Mouse (Mus musculus): ENCODE measurements at regions not wholly inside any gene's neighbourhood (a gene's known extent, or its start where the extent isn't known, plus 50 kb on each side); places are given as distances from the start of the nearest gene placed in this dataset.

DNA sequence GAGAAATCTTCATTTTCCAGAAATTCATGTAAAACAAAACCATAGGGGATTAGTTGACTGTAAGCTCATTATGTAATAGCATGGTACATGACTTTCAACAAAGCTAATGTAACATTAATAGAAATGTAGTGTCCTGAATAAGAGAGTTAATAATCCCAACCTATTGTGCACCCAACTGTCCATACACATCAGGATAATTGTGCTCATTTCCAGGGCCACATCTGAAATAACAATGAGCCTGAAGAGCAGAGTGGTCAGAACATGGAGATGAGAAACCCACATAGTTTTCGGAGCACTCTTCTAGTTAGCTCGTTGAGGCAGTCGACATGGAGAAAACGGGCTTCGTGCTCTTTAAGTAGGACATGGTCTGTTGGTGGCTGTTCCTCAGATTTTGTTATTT lies 138.1 kb downstream of the Gm4791 start:
- H3K4me1 ChIP-seq (ENCODE audit: control insufficient read depth, insufficient read depth, low read length), result no peaks in the 10 kb centered on the region
- no peaks in the 10 kb centered on the region for H3K36me3 ChIP-seq (ENCODE audit: control insufficient read depth, insufficient read depth, low read length)
- WGBS, result 96% methylated on average over 5 of the region's 5 CpGs
- H3K27me3 ChIP-seq (ENCODE audit: control insufficient read depth, insufficient read depth, low read length), result no peaks in the 10 kb centered on the region
- H3K9ac ChIP-seq (replicated peaks; ENCODE audit: low read depth, low read length), result no peak overlapping the region
- no peak overlapping the region for H3K4me2 ChIP-seq (replicated peaks; ENCODE audit: low read depth, low read length)
- no peak overlapping the region for H3K4me3 ChIP-seq (ENCODE audit: low read depth, low read length)
- no peak for ATAC-seq (ENCODE audit: insufficient number of reproducible peaks, insufficient read depth, low FRiP score, low read depth)
- H3K9me3 ChIP-seq (ENCODE audit: control insufficient read depth, low read depth, low read length), result no peaks in the 10 kb centered on the region
- no peak overlapping the region for H3K27ac ChIP-seq (ENCODE audit: low read length)

- 89% methylated on average over 7 of the region's 7 CpGs for WGBS
- Histone ChIP-seq H3K4me3 (ENCODE audit: low read depth, low read length) (no peak overlapping the region), H3K36me3 (ENCODE audit: control insufficient read depth, insufficient read depth, low read length) (no peaks in the 10 kb centered on the region), H3K4me2 (replicated peaks; ENCODE audit: low read depth, low read length) (no peak overlapping the region), H3K4me1 (ENCODE audit: control insufficient read depth, insufficient read depth, low read length) (no peaks in the 10 kb centered on the region), H3K27ac (ENCODE audit: low read length) (no peak overlapping the region), H3K9me3 (ENCODE audit: control insufficient read depth, low read depth, low read length) (no peaks in the 10 kb centered on the region), H3K27me3 (ENCODE audit: control insufficient read depth, insufficient read depth, low read length) (no peaks in the 10 kb centered on the region), H3K9ac (replicated peaks; ENCODE audit: low read depth, low read length) (no peak overlapping the region)
- ATAC-seq (ENCODE audit: insufficient number of reproducible peaks, insufficient read depth, low FRiP score, low read depth), result no peak
Observed at GRCm38 (mm10) chr9:47153471-47153870, 154.9 kb downstream of the Gm4791 start.

DNA sequence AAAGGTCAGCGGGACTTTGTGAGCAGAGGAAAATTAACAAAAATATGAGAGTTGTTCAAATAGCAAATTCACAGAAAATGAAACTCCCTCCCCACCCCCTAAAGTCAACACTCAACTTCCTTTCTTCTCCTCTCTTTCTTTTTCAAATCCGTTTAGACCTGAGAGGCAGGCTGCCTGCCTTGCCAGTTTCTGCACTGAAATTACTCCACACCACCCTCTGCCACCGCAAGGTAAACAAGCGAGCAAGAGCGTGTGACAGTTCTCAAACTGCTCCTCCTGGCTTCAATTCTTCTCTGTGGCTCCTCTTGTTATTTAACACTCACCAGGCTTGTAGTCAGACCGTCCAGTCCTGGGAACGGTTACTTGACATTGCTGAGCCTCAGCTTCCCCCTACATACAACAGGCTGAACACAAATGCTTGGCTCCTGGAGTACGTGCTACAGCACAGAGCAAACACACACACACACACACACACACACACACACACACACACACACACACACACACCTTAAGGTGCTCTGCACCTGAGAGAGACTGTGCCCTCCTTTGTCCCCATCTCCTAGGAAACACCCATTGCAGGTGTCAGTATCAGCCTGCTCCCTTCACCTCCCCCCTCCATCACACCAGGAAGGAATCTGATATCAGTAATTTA lies 167.1 kb downstream of the Gm4791 start:
- 0 out of 2 replicates have a peak overlapping the region, but pooled peaks have one; percentile 15 for H3K4me2 ChIP-seq (replicated peaks; ENCODE audit: low read depth, low read length)

DNA sequence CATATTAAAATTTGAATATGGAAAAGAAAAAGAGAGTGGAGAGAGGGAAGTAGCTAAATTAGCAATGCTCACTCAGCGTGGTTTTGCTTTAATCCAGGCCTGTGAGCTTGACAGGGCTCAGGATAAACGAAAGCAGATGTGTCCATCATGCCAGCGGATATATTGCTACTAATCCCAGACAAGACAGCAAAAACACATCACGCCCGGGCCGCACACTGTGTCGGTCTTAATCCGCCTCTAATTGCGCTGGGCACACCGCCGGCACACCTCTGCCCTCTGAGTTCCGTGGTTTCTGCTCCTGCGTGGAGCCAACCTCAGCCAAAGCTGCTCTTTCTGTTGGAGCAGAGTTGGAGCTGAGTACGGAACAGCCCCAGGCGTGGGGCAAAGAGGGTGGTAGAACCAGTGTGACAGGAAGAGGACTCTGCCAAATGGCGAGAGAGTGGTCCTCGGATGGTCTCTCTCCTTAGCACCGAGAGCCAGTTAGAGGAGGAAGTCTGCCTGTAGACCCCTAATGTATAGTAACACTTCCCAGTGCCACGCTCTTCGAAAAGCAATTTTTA lies 169.2 kb downstream of the Gm4791 start:
- peak overlapping the region; percentile 52; the same call in 1 of the 2 replicates for H3K27ac ChIP-seq (ENCODE audit: low read length)

More for the DNA sequence above, 167.1 kb downstream of the Gm4791 start:
- no peaks in the 10 kb centered on the region for H3K27me3 ChIP-seq (ENCODE audit: control insufficient read depth, insufficient read depth, low read length)
- no peaks in the 10 kb centered on the region for H3K9me3 ChIP-seq (ENCODE audit: control insufficient read depth, low read depth, low read length)
- no peaks in the 10 kb centered on the region for H3K36me3 ChIP-seq (ENCODE audit: control insufficient read depth, insufficient read depth, low read length)
- WGBS, result 23% methylated on average over 8 of the region's 8 CpGs
- peak; percentile 53; the same call in 1 of the 2 replicates for ATAC-seq (ENCODE audit: insufficient number of reproducible peaks, insufficient read depth, low FRiP score, low read depth)
- no peak overlapping the region for H3K9ac ChIP-seq (replicated peaks; ENCODE audit: low read depth, low read length)
- no peak overlapping the region; the same call in 1 of the 2 replicates for H3K27ac ChIP-seq (ENCODE audit: low read length)
- H3K4me3 ChIP-seq (ENCODE audit: low read depth, low read length), result no peak overlapping the region
- H3K4me1 ChIP-seq (ENCODE audit: control insufficient read depth, insufficient read depth, low read length), result no peaks in the 10 kb centered on the region

GRCm38 (mm10) chr9:47176044-47176443 lies 177.5 kb downstream of the Gm4791 start:
- no peak for ATAC-seq (ENCODE audit: insufficient number of reproducible peaks, insufficient read depth, low FRiP score, low read depth)

More for the DNA sequence above, 169.2 kb downstream of the Gm4791 start:
- Histone ChIP-seq H3K4me2 (replicated peaks; ENCODE audit: low read depth, low read length) (no peak overlapping the region), H3K36me3 (ENCODE audit: control insufficient read depth, insufficient read depth, low read length) (no peaks in the 10 kb centered on the region), H3K9me3 (ENCODE audit: control insufficient read depth, low read depth, low read length) (no peaks in the 10 kb centered on the region), H3K4me1 (ENCODE audit: control insufficient read depth, insufficient read depth, low read length) (no peaks in the 10 kb centered on the region), H3K9ac (replicated peaks; ENCODE audit: low read depth, low read length) (no peak overlapping the region), H3K4me3 (ENCODE audit: low read depth, low read length) (no peak overlapping the region), H3K27me3 (ENCODE audit: control insufficient read depth, insufficient read depth, low read length) (no peaks in the 10 kb centered on the region)
- no peak for ATAC-seq (ENCODE audit: insufficient number of reproducible peaks, insufficient read depth, low FRiP score, low read depth)
- WGBS, result 70% methylated on average over 20 of the region's 20 CpGs

DNA sequence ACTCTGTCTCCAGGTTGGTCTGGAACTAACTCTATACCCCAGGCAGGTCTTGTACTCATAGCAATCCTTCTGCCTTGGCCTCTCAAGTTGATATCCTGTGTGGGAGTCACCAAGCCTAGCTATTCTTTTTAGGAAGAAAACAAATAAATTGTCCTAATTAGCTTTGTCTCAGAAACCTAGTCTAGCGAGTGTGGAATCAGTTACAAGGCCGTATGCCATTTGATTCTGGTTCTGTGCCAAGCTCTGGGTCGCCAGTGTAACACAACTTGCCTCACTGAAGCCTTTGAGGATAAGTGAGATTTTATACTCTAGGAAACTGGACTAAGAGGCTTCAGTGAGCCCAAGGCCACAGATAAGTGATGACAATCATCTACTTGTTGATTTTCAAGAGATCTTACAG lies 219.6 kb downstream of the Gm4791 start:
- H3K9ac ChIP-seq (replicated peaks; ENCODE audit: low read depth, low read length), result no peak overlapping the region
- no peaks in the 10 kb centered on the region for H3K27me3 ChIP-seq (ENCODE audit: control insufficient read depth, insufficient read depth, low read length)
- ATAC-seq (ENCODE audit: insufficient number of reproducible peaks, insufficient read depth, low FRiP score, low read depth), result no peak
- no peaks in the 10 kb centered on the region for H3K36me3 ChIP-seq (ENCODE audit: control insufficient read depth, insufficient read depth, low read length)
- H3K27ac ChIP-seq (ENCODE audit: low read length), result no peak overlapping the region
- no peaks in the 10 kb centered on the region for H3K4me1 ChIP-seq (ENCODE audit: control insufficient read depth, insufficient read depth, low read length)
- no peaks in the 10 kb centered on the region for H3K9me3 ChIP-seq (ENCODE audit: control insufficient read depth, low read depth, low read length)
- 68% methylated on average over 3 of the region's 3 CpGs for WGBS
- H3K4me2 ChIP-seq (replicated peaks; ENCODE audit: low read depth, low read length), result no peak overlapping the region
- no peak overlapping the region for H3K4me3 ChIP-seq (ENCODE audit: low read depth, low read length)

More at GRCm38 (mm10) chr9:47176044-47176443, 177.5 kb downstream of the Gm4791 start:
- no peak overlapping the region for H3K4me2 ChIP-seq (replicated peaks; ENCODE audit: low read depth, low read length)
- no peak overlapping the region for H3K27ac ChIP-seq (ENCODE audit: low read length)
- no peaks in the 10 kb centered on the region for H3K9me3 ChIP-seq (ENCODE audit: control insufficient read depth, low read depth, low read length)
- no peak overlapping the region for H3K9ac ChIP-seq (replicated peaks; ENCODE audit: low read depth, low read length)
- no peaks in the 10 kb centered on the region for H3K36me3 ChIP-seq (ENCODE audit: control insufficient read depth, insufficient read depth, low read length)
- H3K4me1 ChIP-seq (ENCODE audit: control insufficient read depth, insufficient read depth, low read length), result no peaks in the 10 kb centered on the region
- H3K27me3 ChIP-seq (ENCODE audit: control insufficient read depth, insufficient read depth, low read length), result no peaks in the 10 kb centered on the region
- H3K4me3 ChIP-seq (ENCODE audit: low read depth, low read length), result no peak overlapping the region
- 86% methylated on average over 4 of the region's 4 CpGs for WGBS

DNA sequence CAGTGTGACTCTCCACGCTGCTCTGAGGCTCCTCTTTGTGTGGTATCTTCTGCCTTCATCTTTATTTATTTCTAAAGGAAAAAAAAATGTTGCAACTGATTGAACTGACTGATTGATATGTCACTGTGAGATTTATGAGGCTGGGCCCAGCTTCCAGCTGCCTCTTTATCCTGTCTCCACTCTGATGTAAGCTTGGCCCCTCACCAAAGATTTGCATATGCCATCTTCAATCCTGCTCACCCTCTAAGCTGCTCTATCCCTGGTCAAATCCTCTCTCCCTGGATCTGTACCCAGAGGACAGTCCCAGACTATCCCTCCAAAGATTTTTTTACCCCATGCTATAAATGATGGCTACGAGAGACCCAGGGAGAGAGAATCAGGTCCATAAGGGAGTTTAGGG lies 225.0 kb downstream of the Gm4791 start:
- Histone ChIP-seq H3K9me3 (ENCODE audit: control insufficient read depth, low read depth, low read length) (no peaks in the 10 kb centered on the region), H3K9ac (replicated peaks; ENCODE audit: low read depth, low read length) (no peak overlapping the region), H3K4me2 (replicated peaks; ENCODE audit: low read depth, low read length) (no peak overlapping the region), H3K4me3 (ENCODE audit: low read depth, low read length) (no peak overlapping the region), H3K36me3 (ENCODE audit: control insufficient read depth, insufficient read depth, low read length) (no peaks in the 10 kb centered on the region), H3K4me1 (ENCODE audit: control insufficient read depth, insufficient read depth, low read length) (no peaks in the 10 kb centered on the region), H3K27ac (ENCODE audit: low read length) (no peak overlapping the region), H3K27me3 (ENCODE audit: control insufficient read depth, insufficient read depth, low read length) (no peaks in the 10 kb centered on the region)
- WGBS, result 62% methylated on average over 2 of the region's 2 CpGs
- no peak for ATAC-seq (ENCODE audit: insufficient number of reproducible peaks, insufficient read depth, low FRiP score, low read depth)

- Histone ChIP-seq H3K27ac (ENCODE audit: low read length) (no peak overlapping the region), H3K9ac (replicated peaks; ENCODE audit: low read depth, low read length) (no peak overlapping the region), H3K9me3 (ENCODE audit: control insufficient read depth, low read depth, low read length) (no peaks in the 10 kb centered on the region), H3K27me3 (ENCODE audit: control insufficient read depth, insufficient read depth, low read length) (no peaks in the 10 kb centered on the region), H3K4me3 (ENCODE audit: low read depth, low read length) (no peak overlapping the region), H3K36me3 (ENCODE audit: control insufficient read depth, insufficient read depth, low read length) (no peaks in the 10 kb centered on the region), H3K4me1 (ENCODE audit: control insufficient read depth, insufficient read depth, low read length) (no peaks in the 10 kb centered on the region), H3K4me2 (replicated peaks; ENCODE audit: low read depth, low read length) (no peak overlapping the region)
- WGBS, result 85% methylated on average over 1 of the region's 1 CpGs
- ATAC-seq (ENCODE audit: insufficient number of reproducible peaks, insufficient read depth, low FRiP score, low read depth), result no peak
Observed at GRCm38 (mm10) chr9:47224249-47224648, 225.7 kb downstream of the Gm4791 start.

Measured in stomach, embryonic 14.5 days (tissue).